Mouse (Mus musculus) bone marrow, adult 2 months (tissue): ENCODE data around the gene Lzts3. TPM values are rescaled to one million over a fixed set of nuclear protein-coding genes. Genes with fewer than 3 reads are reported as not detected.
A peak's percentile ranks its signal among the peaks of the same experiment; 100 is the strongest.

Experiments
- H3K27ac ChIP-seq: fragments of 200-500 bp; 2 replicates; pipeline ENCODE4 v1.5.1; 2012; ENCODE audit warnings: low read depth, mild to moderate bottlenecking, control low read depth, inconsistent platforms, low read length; ENCODE audit not compliant: control insufficient read depth, poor library complexity, insufficient read depth
- H3K4me1 ChIP-seq: fragments of 200-500 bp; 2 replicates; pipeline ENCODE4 v1.6.1; 2011; ENCODE audit warnings: low read length; ENCODE audit not compliant: control insufficient read depth, insufficient read depth
- H3K4me3 ChIP-seq: fragments of 200-500 bp; replicated peaks from 2 replicates; pipeline ENCODE3; 2011; ENCODE audit warnings: mild to moderate bottlenecking, low read depth, low read length, control low read depth; ENCODE audit not compliant: control insufficient read depth
- CTCF ChIP-seq: fragments of 200-500 bp; IDR thresholded peaks from 2 replicates; pipeline ENCODE4 v1.5.1; 2011; ENCODE audit warnings: low read length, control low read depth; ENCODE audit not compliant: control insufficient read depth, insufficient read depth
- POLR2A ChIP-seq: fragments of 200-500 bp; IDR thresholded peaks from 2 replicates; pipeline ENCODE4 v1.6.1; 2011; ENCODE audit warnings: low read depth, mild to moderate bottlenecking, control low read depth, low read length, borderline replicate concordance; ENCODE audit not compliant: control insufficient read depth
- WGBS: fragments of 180-500 bp; shearing (Covaris S2); methylation state at CpG from one replicate; pipeline ENCODE4 v1.1.7; 2018; 5-methylcytosine and 5-hydroxymethylcytosine counted together
- polyA plus RNA-seq: library from polyadenylated mRNA; stranded (reverse); fragments of >200 nt; gene quantifications from 2 replicates; pipeline ENCODE4 v1.2.4, GENCODE M21; 2011; ENCODE audit warnings: low replicate concordance; ENCODE audit not compliant: missing spikeins, insufficient read depth, insufficient read length

The Lzts3 gene
- polyA plus RNA-seq: 0.72 and 2.6 TPM in 2 replicates

GRCm38 (mm10) chr2:130642684-130643369 is at the start of gene Lzts3:
Gene Lzts3 (minus strand): TSS chr2:130642803.
- no peak within 1 kb of the TSS; the same call in 1 of the 2 replicates for H3K27ac ChIP-seq

GRCm38 (mm10) chr2:130689011-130689410 is 46.4 kb upstream of the Lzts3 start:
- WGBS: 51% methylated on average over 2 of the region's 2 CpGs
- Histone ChIP-seq H3K4me3 (no peak overlapping the region), H3K27ac (no peak overlapping the region), H3K4me1 (no peaks in the 10 kb centered on the region)
- TF ChIP-seq POLR2A (no peak), CTCF (no peak)

More at GRCm38 (mm10) chr2:130642684-130643369, at the start of gene Lzts3:
- Histone ChIP-seq H3K4me3 (peak within 1 kb of the TSS; percentile 74), H3K4me1 (no peaks in the 10 kb centered on the region)
- TF ChIP-seq CTCF (no peak), POLR2A (no peak; the same call in 1 of the 2 replicates)
- 5% methylated on average over 29 of the region's 40 CpGs for WGBS

- TF ChIP-seq CTCF: no peak
- TF ChIP-seq POLR2A: no peak
These were observed 42.8 kb upstream of the Lzts3 start for GRCm38 (mm10) chr2:130685426-130685825.

GRCm38 (mm10) chr2:130681531-130681930 is 38.9 kb upstream of the Lzts3 start:
- H3K27ac ChIP-seq: no peak overlapping the region
- WGBS: 92% methylated on average over 3 of the region's 3 CpGs
- H3K4me3 ChIP-seq: no peak overlapping the region
- H3K4me1 ChIP-seq: no peaks in the 10 kb centered on the region
- TF ChIP-seq CTCF: no peak
- no peak for TF ChIP-seq POLR2A

More at GRCm38 (mm10) chr2:130685426-130685825, 42.8 kb upstream of the Lzts3 start:
- Histone ChIP-seq H3K4me3 (no peak overlapping the region), H3K27ac (no peak overlapping the region), H3K4me1 (no peaks in the 10 kb centered on the region)
- 84% methylated on average over 9 of the region's 9 CpGs for WGBS

GRCm38 (mm10) chr2:130679899-130680298 is 37.3 kb upstream of the Lzts3 start:
- TF ChIP-seq POLR2A (no peak), CTCF (no peak)
- 93% methylated on average over 6 of the region's 6 CpGs for WGBS
- Histone ChIP-seq H3K4me1 (no peaks in the 10 kb centered on the region), H3K27ac (no peak overlapping the region), H3K4me3 (no peak overlapping the region)

- Histone ChIP-seq H3K27ac (no peak overlapping the region), H3K4me3 (no peak overlapping the region), H3K4me1 (no peaks in the 10 kb centered on the region)
- WGBS: 92% methylated on average over 12 of the region's 12 CpGs
- no peak for TF ChIP-seq POLR2A
- TF ChIP-seq CTCF: no peak
These were observed 36.6 kb upstream of the Lzts3 start for GRCm38 (mm10) chr2:130679154-130679553.

GRCm38 (mm10) chr2:130677211-130677610 is 34.6 kb upstream of the Lzts3 start:
- Histone ChIP-seq H3K27ac (no peak overlapping the region), H3K4me1 (no peaks in the 10 kb centered on the region), H3K4me3 (no peak overlapping the region)
- WGBS: 83% methylated on average over 10 of the region's 10 CpGs
- TF ChIP-seq POLR2A: no peak
- TF ChIP-seq CTCF: no peak

- under 1% methylated on average over 31 of the region's 31 CpGs for WGBS
- peak within 1 kb of the TSS; percentile 96 for H3K4me3 ChIP-seq
- H3K27ac ChIP-seq: peak within 1 kb of the TSS; percentile 80
- TF ChIP-seq CTCF (peak; percentile 51), POLR2A (peak; percentile 30; the same call in 1 of the 2 replicates)
- peaks cover 4% of the 10 kb centered on the region; the same call in 1 of the 2 replicates for H3K4me1 ChIP-seq
These were observed 25.0 kb upstream of the Lzts3 start, which contains the start of gene Itpa for GRCm38 (mm10) chr2:130667559-130667958. Gene Itpa (plus strand): TSS chr2:130667610.

- H3K4me1 ChIP-seq: peaks cover 3% of the 10 kb centered on the region; the same call in 1 of the 2 replicates
- under 1% methylated on average over 40 of the region's 40 CpGs for WGBS
These were observed 21.6 kb upstream of the Lzts3 start, which contains the start of gene Ddrgk1 for GRCm38 (mm10) chr2:130664102-130664701. Gene Ddrgk1 (minus strand): TSS chr2:130664659.

More at GRCm38 (mm10) chr2:130664102-130664701, 21.6 kb upstream of the Lzts3 start, which contains the start of gene Ddrgk1:
- TF ChIP-seq POLR2A (peak; percentile 80; the same call in 1 of the 2 replicates), CTCF (0 out of 2 replicates have a peak, but pooled peaks have one; percentile 5)
- peak within 1 kb of the TSS; percentile 75 for H3K4me3 ChIP-seq
- peak within 1 kb of the TSS; percentile 95 for H3K27ac ChIP-seq
